Mouse (Mus musculus): ENCODE data around the gene Cyba. TPM values are rescaled to one million over a fixed set of nuclear protein-coding genes. Genes with fewer than 3 reads are reported as not detected.

Cyba gene
- 136 and 150 TPM in 2 replicates for polyA plus RNA-seq (2015; fragmentation: Nextera tagmentation; extraction: Ambion mirVana)

GRCm38 (mm10) chr8:122432443-122433268 lies at the start of gene Cyba:
Gene Cyba (minus strand): TSS chr8:122432930.

GRCm38 (mm10) chr8:122475580-122476320 lies 43.0 kb upstream of the Cyba start, which contains the start of the genes Rnf166 and Ctu2:
Gene Rnf166 (minus strand): TSS chr8:122476064.
Gene Ctu2 (plus strand): TSS chr8:122476143.

GRCm38 (mm10) chr8:122460524-122461472 lies 28.1 kb upstream of the Cyba start, which contains the start of gene Snai3:
Gene Snai3 (minus strand): TSS chr8:122460733.

GRCm38 (mm10) chr8:122443262-122444006 lies 10.7 kb upstream of the Cyba start, which contains the start of gene Mvd:
Gene Mvd (minus strand): TSS chr8:122443422.

GRCm38 (mm10) chr8:122421376-122422070 lies 11.2 kb downstream of the Cyba start, which contains the start of gene Il17c:
Gene Il17c (plus strand): TSS chr8:122422020.

GRCm38 (mm10) chr8:122376365-122377231 lies 56.1 kb downstream of the Cyba start, which contains the start of gene Zc3h18:
Gene Zc3h18 (plus strand): TSS chr8:122376609.

Small RNA genes within 50 kb of the gene (microRNA-seq; reads per million reads assigned to microRNA genes)
- 0 reads per million in 2 experiments for gene Gm24366

Other genes with a start within 250 kb of the Cyba start
- 0.55 and 0.62 TPM in 2 replicates for gene Zfpm1, start 150.8 kb downstream of the Cyba start, polyA plus RNA-seq (2015; fragmentation: Nextera tagmentation; extraction: Ambion mirVana)
- gene Trhr2, start 72.2 kb downstream of the Cyba start, polyA plus RNA-seq (2015; fragmentation: Nextera tagmentation; extraction: Ambion mirVana) = not detected in 2 replicates
- gene Zc3h18, start 56.3 kb downstream of the Cyba start, polyA plus RNA-seq (2015; fragmentation: Nextera tagmentation; extraction: Ambion mirVana) = 17.3 and 20.0 TPM in 2 replicates
- not detected in 2 replicates for gene Il17c, start 10.9 kb downstream of the Cyba start, polyA plus RNA-seq (2015; fragmentation: Nextera tagmentation; extraction: Ambion mirVana)
- 9.0 and 12.3 TPM in 2 replicates for gene Mvd, start 10.5 kb upstream of the Cyba start, polyA plus RNA-seq (2015; fragmentation: Nextera tagmentation; extraction: Ambion mirVana)
- 7.4 and 8.9 TPM in 2 replicates for gene Snai3, start 27.8 kb upstream of the Cyba start, polyA plus RNA-seq (2015; fragmentation: Nextera tagmentation; extraction: Ambion mirVana)
- gene Rnf166, start 43.1 kb upstream of the Cyba start, polyA plus RNA-seq (2015; fragmentation: Nextera tagmentation; extraction: Ambion mirVana) = 47.5 and 50.2 TPM in 2 replicates
- gene Ctu2, start 43.2 kb upstream of the Cyba start, polyA plus RNA-seq (2015; fragmentation: Nextera tagmentation; extraction: Ambion mirVana) = 19.5 and 25.7 TPM in 2 replicates
- 10.5 and 13.1 TPM in 2 replicates for gene Piezo1, start 118.4 kb upstream of the Cyba start, polyA plus RNA-seq (2015; fragmentation: Nextera tagmentation; extraction: Ambion mirVana)
- gene Cdt1, start 135.1 kb upstream of the Cyba start, polyA plus RNA-seq (2015; fragmentation: Nextera tagmentation; extraction: Ambion mirVana) = 7.2 and 9.0 TPM in 2 replicates
- gene Aprt, start 144.0 kb upstream of the Cyba start, polyA plus RNA-seq (2015; fragmentation: Nextera tagmentation; extraction: Ambion mirVana) = 60.6 and 73.1 TPM in 2 replicates
- 6.2 and 8.3 TPM in 2 replicates for gene Galns, start 178.5 kb upstream of the Cyba start, polyA plus RNA-seq (2015; fragmentation: Nextera tagmentation; extraction: Ambion mirVana)
- gene Trappc2l, start 178.7 kb upstream of the Cyba start, polyA plus RNA-seq (2015; fragmentation: Nextera tagmentation; extraction: Ambion mirVana) = 50.7 and 61.0 TPM in 2 replicates
- gene Pabpn1l, start 189.8 kb upstream of the Cyba start, polyA plus RNA-seq (2015; fragmentation: Nextera tagmentation; extraction: Ambion mirVana) = not detected in 2 replicates